ENCODE assay signal across 13 mouse cellular contexts in the genomic region with DNA sequence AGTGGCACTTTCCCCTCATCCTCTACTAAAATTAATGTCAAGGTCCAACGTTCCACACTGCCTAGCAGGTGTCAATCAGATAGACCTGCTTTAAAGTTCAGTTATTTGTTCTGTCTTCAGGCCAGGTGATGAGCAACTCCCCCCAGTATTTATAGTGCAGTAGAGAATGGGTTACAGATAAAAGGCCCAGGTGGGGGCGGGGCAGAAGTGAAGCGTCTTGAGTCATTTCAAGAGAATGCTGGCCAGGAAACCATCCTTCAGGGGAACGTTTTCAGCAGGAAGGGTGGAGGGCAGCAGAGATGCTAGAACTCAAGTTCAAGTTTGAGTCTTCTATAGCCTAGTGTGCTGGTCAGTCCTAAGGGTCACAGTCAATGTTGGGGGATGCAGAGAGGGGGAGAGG.
A peak's percentile ranks its signal among the peaks of the same experiment; 100 is the strongest.
DNase-seq lines count a peak whose midpoint lies in the region.
"Had no signal": no experiment of that assay in that cellular context is flagged by ENCODE, and none has a peak within 500 bp of the region (broad histone marks: within the 10 kb centered on the region; RNA-seq: fewer than 3 reads in every experiment).

No protein-coding gene starts in this region.

- peak; percentile 9 for DNase-seq in adrenal gland, postnatal 25 days
- no peak for DNase-seq in adrenal gland, adult 8-10 months
- DNase-seq in heart, adult 11 months, result peak; percentile 74
- DNase-seq in heart, postnatal 4 days, result no peak
- no peak for DNase-seq in right cerebral cortex, adult 2 months (ENCODE audit: low spot score in 2 of 2)
- DNase-seq: adrenal gland, adult 2 months; B cell, adult 2 months; cerebellum, adult 11 months; cerebellum, adult 18-20 months; cerebellum, adult 8-10 months; cerebellum, adult 9-11 months; cerebellum, postnatal 14 days; cerebellum, postnatal 36 days had no signal

Comparison
In these comparisons a context has a peak if more than half of its experiments do, and no peak if none do; other contexts are left out.
1. DNase-seq: peak in adrenal gland, postnatal 25 days (single experiment) and heart, adult 11 months (single experiment); none in adrenal gland, adult 8-10 months (single experiment), heart, postnatal 4 days (single experiment) and right cerebral cortex, adult 2 months (0 of 2).